Mouse (Mus musculus): Measurements from ENCODE around the gene Crmp1.

GRCm38 (mm10) chr5:37196196-37196595 lies 45.5 kb upstream of the Crmp1 start:
- TF ChIP-seq CTCF (IDR thresholded peaks at IDR 0.05; ENCODE audit: low read depth, low read length) (no peak), POLR2A (IDR thresholded peaks at IDR 0.05; ENCODE audit: extremely low read depth, insufficient read depth, low read length) (no peak)
